Mouse (Mus musculus): ENCODE measurements around the gene Trappc6a.

Gene Trappc6a

GRCm38 (mm10) chr7:19524420-19525104 is 16.4 kb downstream of the Trappc6a start:
- no peak for DNase-seq

GRCm38 (mm10) chr7:19525105-19525481 is 16.9 kb downstream of the Trappc6a start:
- no peak for DNase-seq

GRCm38 (mm10) chr7:19531077-19531476 is 22.9 kb downstream of the Trappc6a start:
- DNase-seq, result peak; percentile 45

- no peak for DNase-seq
Observed at GRCm38 (mm10) chr7:19532240-19532639, 24.0 kb downstream of the Trappc6a start.

GRCm38 (mm10) chr7:19534676-19535075 is 26.5 kb downstream of the Trappc6a start:
- no peak for DNase-seq

- peak; percentile 40 for DNase-seq
Observed at GRCm38 (mm10) chr7:19540771-19541566, 32.8 kb downstream of the Trappc6a start.

GRCm38 (mm10) chr7:19541681-19542154 is 33.5 kb downstream of the Trappc6a start:
- no peak for DNase-seq

- no peak for DNase-seq
Observed at GRCm38 (mm10) chr7:19542155-19542691, 34.0 kb downstream of the Trappc6a start.

- DNase-seq, result peak; percentile 35
Observed at GRCm38 (mm10) chr7:19543584-19543983, 35.4 kb downstream of the Trappc6a start.

GRCm38 (mm10) chr7:19546007-19546406 is 37.8 kb downstream of the Trappc6a start:
- no peak for DNase-seq

GRCm38 (mm10) chr7:19547344-19547969 is 39.3 kb downstream of the Trappc6a start:
- no peak for DNase-seq

- no peak for DNase-seq
Observed at GRCm38 (mm10) chr7:19549394-19549793, 41.2 kb downstream of the Trappc6a start.

- no peak for DNase-seq
Observed at GRCm38 (mm10) chr7:19551634-19552033, 43.4 kb downstream of the Trappc6a start.

GRCm38 (mm10) chr7:19552443-19552842 is 44.2 kb downstream of the Trappc6a start:
- DNase-seq, result no peak

- no peak for DNase-seq
Observed at GRCm38 (mm10) chr7:19554168-19554567, 46.0 kb downstream of the Trappc6a start.

- no peak for DNase-seq
Observed at GRCm38 (mm10) chr7:19557086-19557485, 48.9 kb downstream of the Trappc6a start.

- peak; percentile 28 for DNase-seq
Observed at GRCm38 (mm10) chr7:19557982-19558900, 50.0 kb downstream of the Trappc6a start.

- DNase-seq, result no peak
Observed at GRCm38 (mm10) chr7:19558965-19559364, 50.8 kb downstream of the Trappc6a start.

- peak; percentile 48 for DNase-seq
Observed at GRCm38 (mm10) chr7:19560491-19561260, 52.5 kb downstream of the Trappc6a start.

GRCm38 (mm10) chr7:19561431-19561764 is 53.2 kb downstream of the Trappc6a start:
- DNase-seq, result no peak

Measured in lung, postnatal 10 days (tissue).